ENCODE assay signal across 8 mouse cellular contexts in genomic region chr7:38200606-38201289, GRCm38 (mm10). TPM values are rescaled to one million over a fixed set of nuclear protein-coding genes. Genes with fewer than 3 reads are reported as not detected.
A peak's percentile ranks its signal among the peaks of the same experiment; 100 is the strongest.
DNase-seq lines count a peak whose midpoint lies in the region; ATAC-seq and TF ChIP-seq lines count a peak whose summit lies in the region.

No protein-coding gene starts in this region.

- no peak overlapping the region for H3K9ac ChIP-seq in MEL (ENCODE audit: control insufficient read depth, low read depth, low read length, poor library complexity, severe bottlenecking)
- H3K9ac ChIP-seq in lung, embryonic 14.5 days, result no peak overlapping the region

- TF ChIP-seq CTCF in MEL (IDR thresholded peaks at IDR 0.05 in 2 of 3, conservative IDR thresholded peaks at IDR 0.05 in 1 of 3; ENCODE audit: control insufficient read depth in 1 of 3, insufficient read depth in 1 of 3, low read depth in 2 of 3, low read length in 3 of 3, poor library complexity in 1 of 3, severe bottlenecking in 1 of 3), result peak in 2 of 3 experiments; percentile 98 to 100; a peak in 5 of 6 replicates
- peak; percentile 100 for TF ChIP-seq CTCF in lung, embryonic 14.5 days (IDR thresholded peaks at IDR 0.05; ENCODE audit: low read depth)

- DNase-seq in MEL (ENCODE audit: low read depth, low spot score), result peak; percentile 86
- peak; percentile 86 to 96 for DNase-seq in cerebellum, adult 18-20 months
- peak; percentile 95 for DNase-seq in forelimb bud, embryonic 11.5 days (ENCODE audit: low read depth, low spot score)
- peak; percentile 75 to 91 for DNase-seq in layer of hippocampus, adult 8-10 months (ENCODE audit: low spot score in 2 of 2)
- peak; percentile 95 for DNase-seq in lung, embryonic 14.5 days
- peak; percentile 84 for DNase-seq in testis, postnatal 14 days (ENCODE audit: low spot score)

- H3K27ac ChIP-seq in MEL (ENCODE audit: control insufficient read depth, low read depth, low read length), result no peak overlapping the region
- H3K27ac ChIP-seq in lung, embryonic 14.5 days (ENCODE audit: low read depth), result no peak overlapping the region

- H3K4me3 ChIP-seq in MEL (ENCODE audit: control insufficient read depth in 1 of 2, insufficient read depth in 1 of 2, low read depth in 2 of 2, low read length in 2 of 2), result peak overlapping the region in 1 of 2 experiments; percentile 15; a peak in 1 of 4 replicates
- no peak overlapping the region for H3K4me3 ChIP-seq in lung, embryonic 14.5 days (ENCODE audit: low read depth, low read length)

- no peaks in the 10 kb centered on the region; a peak in 1 of 4 replicates for H3K36me3 ChIP-seq in MEL (ENCODE audit: control insufficient read depth in 1 of 2, insufficient read depth in 2 of 2, low read length in 2 of 2)
- H3K36me3 ChIP-seq in lung, embryonic 14.5 days (ENCODE audit: insufficient read depth), result no peaks in the 10 kb centered on the region

- no peak for TF ChIP-seq POLR2A in MEL (IDR thresholded peaks at IDR 0.05; ENCODE audit: control insufficient read depth in 1 of 2, insufficient read depth in 1 of 2, low read depth in 1 of 2, low read length in 2 of 2, poor library complexity in 1 of 2)

- no peaks in the 10 kb centered on the region for H3K4me1 ChIP-seq in MEL (ENCODE audit: control insufficient read depth in 1 of 2, insufficient read depth in 2 of 2, low read length in 2 of 2)
- no peaks in the 10 kb centered on the region for H3K4me1 ChIP-seq in lung, embryonic 14.5 days (ENCODE audit: insufficient read depth)

- 5% methylated on average over 28 of the region's 28 CpGs for WGBS in lung, embryonic 14.5 days

- no peaks in the 10 kb centered on the region; a peak in 1 of 4 replicates for H3K27me3 ChIP-seq in MEL (ENCODE audit: control insufficient read depth in 1 of 2, insufficient read depth in 2 of 2, low read length in 2 of 2)
- H3K27me3 ChIP-seq in lung, embryonic 14.5 days (ENCODE audit: insufficient read depth, low read length), result no peaks in the 10 kb centered on the region

- peak overlapping the region; percentile 47 for H3K4me2 ChIP-seq in lung, embryonic 14.5 days

- H3K79me2 ChIP-seq in MEL (ENCODE audit: control insufficient read depth, insufficient read depth, low read length, poor library complexity), result no peaks in the 10 kb centered on the region

- TF ChIP-seq RAD21 in MEL (IDR thresholded peaks at IDR 0.05; ENCODE audit: low read depth, low read length), result peak; percentile 67

- H3K9me3 ChIP-seq in MEL (replicated peaks; ENCODE audit: insufficient read depth, low read length), result no peaks in the 10 kb centered on the region
- no peaks in the 10 kb centered on the region for H3K9me3 ChIP-seq in lung, embryonic 14.5 days (ENCODE audit: low read depth, low read length)

- peak; percentile 95 to 97 for ATAC-seq in hematopoietic stem cell, adult 5-6 weeks (replicated peaks in 1 of 2; ENCODE audit: insufficient read depth in 1 of 2, low FRiP score in 2 of 2, low TSS enrichment in 1 of 2, low read depth in 1 of 2, poor library complexity in 2 of 2, severe bottlenecking in 2 of 2)
- ATAC-seq in lung, embryonic 14.5 days (ENCODE audit: insufficient read depth), result peak; percentile 90
- peak; percentile 95 for ATAC-seq in neutrophil, adult 5-6 weeks (ENCODE audit: extremely low read depth, insufficient number of reproducible peaks, low FRiP score, poor library complexity, severe bottlenecking)

- TF ChIP-seq EP300 in MEL (IDR thresholded peaks at IDR 0.05; ENCODE audit: low read depth in 1 of 2, low read length in 2 of 2), result no peak

TF ChIP-seq in MEL, 35 proteins besides CTCF, POLR2A, EP300 and RAD21:
- no peak; the same call in 1 of the 2 replicates for TF ChIP-seq ZC3H11A (IDR thresholded peaks at IDR 0.05; ENCODE audit: low read depth, low read length)
- TF ChIP-seq SMC3 (IDR thresholded peaks at IDR 0.05; ENCODE audit: low read depth, low read length), result peak; percentile 68
- 0 out of 2 replicates have a peak, but pooled peaks have one; percentile 6 for TF ChIP-seq ZNF384 (IDR thresholded peaks at IDR 0.05; ENCODE audit: low read depth, low read length)
- TF ChIP-seq USF2 (IDR thresholded peaks at IDR 0.05; ENCODE audit: borderline replicate concordance in 1 of 2, insufficient read depth in 1 of 2, low read depth in 1 of 2, low read length in 2 of 2), result no peak
TF ChIP-seq in MEL: peak in this region for 2.

RNA-seq across cellular contexts. Expression of gene 1600014C10Rik, which starts 17.7 kb away (rescaled TPM):
- 9.0 and 10.2 TPM in 2 replicates for total RNA-seq in MEL (2012; rRNA removed)
- 10 to 100 TPM in 1 of 2 experiments, not detected in 1; 14.7 TPM for polyA plus RNA-seq in MEL (2012; ENCODE audit: insufficient read depth in 1 of 2, insufficient read length in 2 of 2, low read depth in 1 of 2, low replicate concordance in 2 of 2, missing spikeins in 1 of 2)
- total RNA-seq in hematopoietic stem cell, adult 5-6 weeks (2017), result 17.9 and 20.1 TPM in 2 replicates
- total RNA-seq in layer of hippocampus, adult 8-10 months (2022), result 10 to 100 TPM; 24.6 to 30.9 (median 28.9) TPM
- 15.0 and 15.1 TPM in 2 replicates for polyA plus RNA-seq in lung, embryonic 14.5 days (2014; fragmentation: Nextera tagmentation; extraction: Ambion mirVana)
- 44.3 and 52.8 TPM in 2 replicates for total RNA-seq in neutrophil, adult 5-6 weeks (2017)

RNA-seq across cellular contexts. Expression of gene Plekhf1, which starts 27.1 kb away (rescaled TPM):
- 0.85 and 0.89 TPM in 2 replicates for total RNA-seq in MEL (2012; rRNA removed)
- 1 to 10 TPM in 1 of 2 experiments, not detected in 1; 1.7 TPM for polyA plus RNA-seq in MEL (2012; ENCODE audit: insufficient read depth in 1 of 2, insufficient read length in 2 of 2, low read depth in 1 of 2, low replicate concordance in 2 of 2, missing spikeins in 1 of 2)
- total RNA-seq in hematopoietic stem cell, adult 5-6 weeks (2017), result 0.69 and 1.4 TPM in 2 replicates
- 1 to 10 TPM; 1.3 to 2.8 (median 2.5) TPM for total RNA-seq in layer of hippocampus, adult 8-10 months (2022)
- 4.5 and 4.7 TPM in 2 replicates for polyA plus RNA-seq in lung, embryonic 14.5 days (2014; fragmentation: Nextera tagmentation; extraction: Ambion mirVana)
- total RNA-seq in neutrophil, adult 5-6 weeks (2017), result 0.23 and 0.25 TPM in 2 replicates
